In genomic region chr15:96566850-96567271, GRCm38 (mm10) we compare ENCODE assay signal across 8 mouse cellular contexts.
A peak's percentile ranks its signal among the peaks of the same experiment; 100 is the strongest.
DNase-seq lines count a peak whose midpoint lies in the region; ATAC-seq lines count a peak whose summit lies in the region.

No protein-coding gene starts in this region.

- peak overlapping the region; percentile 36 for H3K4me3 ChIP-seq in forebrain, embryonic 12.5 days (replicated peaks)
- H3K4me3 ChIP-seq in limb, embryonic 11.5 days (ENCODE audit: low read depth, low read length), result peak overlapping the region; percentile 25

- H3K4me2 ChIP-seq in forebrain, embryonic 12.5 days, result peak overlapping the region; percentile 51
- H3K4me2 ChIP-seq in limb, embryonic 11.5 days (ENCODE audit: low read depth, severe bottlenecking), result peak overlapping the region; percentile 52

- DNase-seq in urinary bladder, postnatal 10 days (ENCODE audit: low spot score), result peak; percentile 8
- DNase-seq in urinary bladder, adult 2 months (ENCODE audit: low spot score), result no peak
- peak; percentile 78 for DNase-seq in limb, embryonic 11.5 days (ENCODE audit: low spot score)
- peak; percentile 62 for DNase-seq in mesoderm, embryonic 11.5 days (ENCODE audit: low read depth, low spot score)
- peak; percentile 29 for DNase-seq in testis, postnatal 14 days (ENCODE audit: low spot score)
- no peak for DNase-seq in right cerebral cortex, postnatal 10 days (ENCODE audit: low spot score in 2 of 2)

- WGBS in forebrain, embryonic 12.5 days, result 10% methylated on average over 14 of the region's 14 CpGs
- WGBS in limb, embryonic 11.5 days, result 9% methylated on average over 14 of the region's 14 CpGs

- ATAC-seq in forebrain, embryonic 12.5 days (ENCODE audit: low FRiP score), result peak; percentile 68
- peak; percentile 34 to 37; a peak in 3 of 4 replicates for ATAC-seq in hematopoietic stem cell, adult 5-6 weeks (replicated peaks in 1 of 2; ENCODE audit: insufficient read depth in 1 of 2, low FRiP score in 2 of 2, low TSS enrichment in 1 of 2, low read depth in 1 of 2, poor library complexity in 2 of 2, severe bottlenecking in 2 of 2)
- ATAC-seq in limb, embryonic 11.5 days (ENCODE audit: insufficient number of reproducible peaks, low FRiP score, low TSS enrichment, low read depth), result no peak

- no peak overlapping the region for H3K27ac ChIP-seq in forebrain, embryonic 12.5 days
- no peak overlapping the region for H3K27ac ChIP-seq in limb, embryonic 11.5 days (replicated peaks; ENCODE audit: low read depth, low read length)

- no peak overlapping the region for H3K9ac ChIP-seq in forebrain, embryonic 12.5 days
- H3K9ac ChIP-seq in limb, embryonic 11.5 days (ENCODE audit: low read length), result 0 out of 2 replicates have a peak overlapping the region, but pooled peaks have one; percentile 40

- H3K27me3 ChIP-seq in forebrain, embryonic 12.5 days, result no peaks in the 10 kb centered on the region
- H3K27me3 ChIP-seq in limb, embryonic 11.5 days (ENCODE audit: control insufficient read depth, insufficient read depth, low read length), result no peaks in the 10 kb centered on the region

- no peaks in the 10 kb centered on the region for H3K9me3 ChIP-seq in forebrain, embryonic 12.5 days
- H3K9me3 ChIP-seq in limb, embryonic 11.5 days (ENCODE audit: control insufficient read depth, low read length), result no peaks in the 10 kb centered on the region

- no peaks in the 10 kb centered on the region for H3K36me3 ChIP-seq in forebrain, embryonic 12.5 days (replicated peaks)
- H3K36me3 ChIP-seq in limb, embryonic 11.5 days (ENCODE audit: control insufficient read depth, insufficient read depth, low read length), result no peaks in the 10 kb centered on the region

- H3K4me1 ChIP-seq in forebrain, embryonic 12.5 days, result no peaks in the 10 kb centered on the region
- no peaks in the 10 kb centered on the region for H3K4me1 ChIP-seq in limb, embryonic 11.5 days (ENCODE audit: control insufficient read depth, insufficient read depth, low read length)

Comparison
In these comparisons a context has a peak if more than half of its experiments do, and no peak if none do; other contexts are left out.
1. DNase-seq: peak in urinary bladder, postnatal 10 days (single experiment), limb, embryonic 11.5 days (single experiment), mesoderm, embryonic 11.5 days (single experiment) and testis, postnatal 14 days (single experiment); none in urinary bladder, adult 2 months (single experiment) and right cerebral cortex, postnatal 10 days (0 of 2).